Mouse (Mus musculus) hindbrain, embryonic 12.5 days (tissue): ENCODE results near the gene Rab3gap1. TPM values are rescaled to one million over a fixed set of nuclear protein-coding genes. Genes with fewer than 3 reads are reported as not detected.

Experiments
- ATAC-seq: fragments of 200-750 bp; cut with Nextera tagmentation; 2 replicates; pipeline ENCODE4 v1.8.0; 2017; ENCODE audit warnings: moderate TSS enrichment; ENCODE audit not compliant: low FRiP score
- H3K27ac ChIP-seq: fragments of 300-500 bp; sonication (generic); 2 replicates; pipeline ENCODE4 v1.5.1; 2016; ENCODE audit warnings: mild to moderate bottlenecking
- H3K27me3 ChIP-seq: fragments of 300-500 bp; sonication (generic); 2 replicates; pipeline ENCODE4 v1.6.1; 2016; ENCODE audit warnings: mild to moderate bottlenecking
- H3K36me3 ChIP-seq: fragments of 300-500 bp; sonication (generic); 2 replicates; pipeline ENCODE4 v1.6.1; 2016; ENCODE audit warnings: mild to moderate bottlenecking
- H3K4me1 ChIP-seq: fragments of 300-500 bp; sonication (generic); 2 replicates; pipeline ENCODE4 v1.6.1; 2016
- H3K4me2 ChIP-seq: fragments of 300-500 bp; sonication (generic); replicated peaks from 2 replicates; pipeline ENCODE4 v1.6.1; 2016; ENCODE audit warnings: mild to moderate bottlenecking
- H3K4me3 ChIP-seq: fragments of 300-500 bp; sonication (generic); 2 replicates; pipeline ENCODE4 v1.5.1; 2016; ENCODE audit warnings: mild to moderate bottlenecking
- H3K9ac ChIP-seq: fragments of 300-500 bp; sonication (generic); 2 replicates; pipeline ENCODE4 v1.6.1; 2016; ENCODE audit warnings: mild to moderate bottlenecking, moderate library complexity
- H3K9me3 ChIP-seq: fragments of 300-500 bp; sonication (generic); replicated peaks from 2 replicates; pipeline ENCODE4 v1.6.1; 2016; ENCODE audit warnings: mild to moderate bottlenecking
- WGBS: fragments of 180-500 bp; shearing (Covaris S2); methylation state at CpG from one replicate; pipeline ENCODE4 v1.1.7; 2016; 5-methylcytosine and 5-hydroxymethylcytosine counted together
- polyA plus RNA-seq: library from polyadenylated mRNA; unstranded; fragments of >200 nt; fragmentation: Nextera tagmentation; extraction: Ambion mirVana; gene quantifications from 2 replicates; pipeline ENCODE4 v1.2.1, GENCODE M21; 2016

Gene Rab3gap1
- polyA plus RNA-seq, 1 experiment from 2014 or later, result 21.2 TPM

- 89% methylated on average over 3 of the region's 3 CpGs for WGBS
- H3K9me3 ChIP-seq, result no peaks in the 10 kb centered on the region
- H3K4me2 ChIP-seq, result no peak overlapping the region
- ATAC-seq, result no peak
- no peak overlapping the region for H3K9ac ChIP-seq
- no peak overlapping the region for H3K4me3 ChIP-seq
- H3K4me1 ChIP-seq, result peaks cover 12% of the 10 kb centered on the region
- H3K36me3 ChIP-seq, result no peaks in the 10 kb centered on the region
- H3K27ac ChIP-seq, result no peak overlapping the region
- no peaks in the 10 kb centered on the region for H3K27me3 ChIP-seq
These were observed 94.8 kb downstream of the Rab3gap1 start for GRCm38 (mm10) chr1:127963326-127963725.

- WGBS, result 87% methylated on average over 4 of the region's 4 CpGs
These were observed 102.3 kb downstream of the Rab3gap1 start for GRCm38 (mm10) chr1:127970870-127971269.

GRCm38 (mm10) chr1:127974082-127974481 lies 105.5 kb downstream of the Rab3gap1 start:
- ATAC-seq, result no peak
- Histone ChIP-seq H3K27ac (no peak overlapping the region), H3K36me3 (no peaks in the 10 kb centered on the region), H3K9me3 (no peaks in the 10 kb centered on the region), H3K9ac (no peak overlapping the region), H3K27me3 (no peaks in the 10 kb centered on the region), H3K4me2 (no peak overlapping the region), H3K4me1 (no peaks in the 10 kb centered on the region), H3K4me3 (no peak overlapping the region)
- 93% methylated on average over 4 of the region's 4 CpGs for WGBS

More at GRCm38 (mm10) chr1:127970870-127971269, 102.3 kb downstream of the Rab3gap1 start:
- Histone ChIP-seq H3K27ac (no peak overlapping the region), H3K4me2 (no peak overlapping the region), H3K36me3 (no peaks in the 10 kb centered on the region), H3K27me3 (no peaks in the 10 kb centered on the region), H3K9me3 (no peaks in the 10 kb centered on the region), H3K4me3 (no peak overlapping the region), H3K9ac (no peak overlapping the region), H3K4me1 (no peaks in the 10 kb centered on the region)
- ATAC-seq, result no peak

GRCm38 (mm10) chr1:127975676-127976075 lies 107.1 kb downstream of the Rab3gap1 start:
- H3K27me3 ChIP-seq, result no peaks in the 10 kb centered on the region
- WGBS, result 92% methylated on average over 2 of the region's 2 CpGs

GRCm38 (mm10) chr1:127976106-127976505 lies 107.5 kb downstream of the Rab3gap1 start:
- H3K36me3 ChIP-seq, result no peaks in the 10 kb centered on the region
- no peaks in the 10 kb centered on the region for H3K9me3 ChIP-seq
- no peak overlapping the region for H3K27ac ChIP-seq
- H3K4me1 ChIP-seq, result no peaks in the 10 kb centered on the region
- ATAC-seq, result no peak
- no peak overlapping the region for H3K4me2 ChIP-seq
- 92% methylated on average over 6 of the region's 6 CpGs for WGBS
- H3K27me3 ChIP-seq, result no peaks in the 10 kb centered on the region
- H3K4me3 ChIP-seq, result no peak overlapping the region
- H3K9ac ChIP-seq, result no peak overlapping the region

More at GRCm38 (mm10) chr1:127975676-127976075, 107.1 kb downstream of the Rab3gap1 start:
- Histone ChIP-seq H3K36me3 (no peaks in the 10 kb centered on the region), H3K27ac (no peak overlapping the region), H3K4me2 (no peak overlapping the region), H3K9ac (no peak overlapping the region), H3K9me3 (no peaks in the 10 kb centered on the region), H3K4me3 (no peak overlapping the region), H3K4me1 (no peaks in the 10 kb centered on the region)
- ATAC-seq, result no peak

GRCm38 (mm10) chr1:127978125-127978524 lies 109.6 kb downstream of the Rab3gap1 start:
- Histone ChIP-seq H3K27ac (no peak overlapping the region), H3K4me2 (no peak overlapping the region), H3K9me3 (no peaks in the 10 kb centered on the region), H3K9ac (no peak overlapping the region), H3K27me3 (no peaks in the 10 kb centered on the region), H3K4me1 (no peaks in the 10 kb centered on the region), H3K36me3 (no peaks in the 10 kb centered on the region), H3K4me3 (no peak overlapping the region)
- 90% methylated on average over 1 of the region's 1 CpGs for WGBS
- ATAC-seq, result no peak

GRCm38 (mm10) chr1:127980911-127981559 lies 112.5 kb downstream of the Rab3gap1 start:
- 80% methylated on average over 2 of the region's 2 CpGs for WGBS

GRCm38 (mm10) chr1:127982268-127982667 lies 113.7 kb downstream of the Rab3gap1 start:
- WGBS, result 76% methylated on average over 3 of the region's 3 CpGs
- Histone ChIP-seq H3K4me1 (0 out of 2 replicates have a peak, but pooled peaks cover 3% of the 10 kb centered on the region), H3K36me3 (no peaks in the 10 kb centered on the region), H3K9me3 (no peaks in the 10 kb centered on the region), H3K9ac (no peak overlapping the region), H3K27ac (no peak overlapping the region), H3K4me3 (no peak overlapping the region), H3K4me2 (no peak overlapping the region), H3K27me3 (no peaks in the 10 kb centered on the region)
- no peak for ATAC-seq

More at GRCm38 (mm10) chr1:127980911-127981559, 112.5 kb downstream of the Rab3gap1 start:
- Histone ChIP-seq H3K27ac (no peak overlapping the region), H3K27me3 (no peaks in the 10 kb centered on the region), H3K4me1 (0 out of 2 replicates have a peak, but pooled peaks cover 3% of the 10 kb centered on the region), H3K4me2 (no peak overlapping the region), H3K9me3 (no peaks in the 10 kb centered on the region), H3K9ac (no peak overlapping the region), H3K4me3 (no peak overlapping the region), H3K36me3 (no peaks in the 10 kb centered on the region)
- no peak for ATAC-seq

- no peaks in the 10 kb centered on the region for H3K9me3 ChIP-seq
- H3K27ac ChIP-seq, result no peak overlapping the region
- H3K4me2 ChIP-seq, result no peak overlapping the region
- WGBS, result 93% methylated on average over 5 of the region's 5 CpGs
- H3K9ac ChIP-seq, result no peak overlapping the region
- H3K4me1 ChIP-seq, result 0 out of 2 replicates have a peak, but pooled peaks cover 3% of the 10 kb centered on the region
- H3K4me3 ChIP-seq, result no peak overlapping the region
- no peaks in the 10 kb centered on the region for H3K27me3 ChIP-seq
- H3K36me3 ChIP-seq, result no peaks in the 10 kb centered on the region
- no peak for ATAC-seq
These were observed 114.9 kb downstream of the Rab3gap1 start for GRCm38 (mm10) chr1:127983274-127983993.

- WGBS, result 29% methylated on average over 3 of the region's 3 CpGs
- Histone ChIP-seq H3K36me3 (no peaks in the 10 kb centered on the region), H3K4me1 (peaks cover 9% of the 10 kb centered on the region; the same call in 1 of the 2 replicates), H3K4me2 (no peak overlapping the region), H3K27me3 (no peaks in the 10 kb centered on the region), H3K27ac (no peak overlapping the region), H3K9me3 (no peaks in the 10 kb centered on the region), H3K9ac (no peak overlapping the region), H3K4me3 (no peak overlapping the region)
- no peak for ATAC-seq
These were observed 116.8 kb downstream of the Rab3gap1 start for GRCm38 (mm10) chr1:127985391-127985790.

- no peak for ATAC-seq
- Histone ChIP-seq H3K27me3 (no peaks in the 10 kb centered on the region), H3K4me3 (no peak overlapping the region), H3K27ac (no peak overlapping the region), H3K9ac (no peak overlapping the region), H3K36me3 (0 out of 2 replicates have a peak, but pooled peaks cover 4% of the 10 kb centered on the region), H3K4me2 (no peak overlapping the region), H3K4me1 (peaks cover 11% of the 10 kb centered on the region; the same call in 1 of the 2 replicates), H3K9me3 (no peaks in the 10 kb centered on the region)
- WGBS, result 90% methylated on average over 3 of the region's 3 CpGs
These were observed 119.7 kb downstream of the Rab3gap1 start for GRCm38 (mm10) chr1:127988246-127988645.

- Histone ChIP-seq H3K9ac (no peak overlapping the region), H3K4me2 (no peak overlapping the region), H3K9me3 (no peaks in the 10 kb centered on the region), H3K27me3 (no peaks in the 10 kb centered on the region), H3K4me3 (no peak overlapping the region), H3K27ac (no peak overlapping the region), H3K36me3 (0 out of 2 replicates have a peak, but pooled peaks cover 4% of the 10 kb centered on the region), H3K4me1 (peaks cover 11% of the 10 kb centered on the region; the same call in 1 of the 2 replicates)
- 75% methylated on average over 4 of the region's 4 CpGs for WGBS
- ATAC-seq, result no peak
These were observed 120.8 kb downstream of the Rab3gap1 start for GRCm38 (mm10) chr1:127989387-127989786.
